Comparison of ENCODE assay signal across 20 mouse cellular contexts in the genomic region with DNA sequence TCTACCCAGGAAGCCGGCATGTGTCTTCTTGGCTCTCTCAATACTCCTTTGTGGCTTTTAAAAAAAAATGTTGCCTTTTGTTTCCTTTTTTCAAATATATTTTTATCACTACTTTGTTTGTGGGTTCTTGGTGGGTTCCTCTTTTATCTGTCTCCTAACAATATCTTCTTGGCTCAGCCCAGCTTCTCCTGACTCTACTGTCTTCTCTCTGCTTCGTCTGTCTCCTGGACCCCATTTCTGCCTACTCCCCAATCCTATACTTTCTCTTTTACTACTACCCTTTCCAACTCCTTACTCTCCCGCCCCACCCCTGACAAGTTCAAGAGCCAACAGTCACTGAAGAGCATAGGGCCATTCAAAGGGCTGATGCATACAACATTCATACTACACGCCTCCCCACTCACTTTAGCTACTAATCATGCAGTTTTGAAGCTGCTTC. TPM values are rescaled to one million over a fixed set of nuclear protein-coding genes. Genes with fewer than 3 reads are reported as not detected.
A peak's percentile ranks its signal among the peaks of the same experiment; 100 is the strongest.
DNase-seq lines count a peak whose midpoint lies in the region; ATAC-seq and TF ChIP-seq lines count a peak whose summit lies in the region.
"Had no signal": no experiment of that assay in that cellular context is flagged by ENCODE, and none has a peak within 500 bp of the region (broad histone marks: within the 10 kb centered on the region; RNA-seq: fewer than 3 reads in every experiment).

No protein-coding gene starts in this region.

- no peak overlapping the region for H3K9ac ChIP-seq in liver, embryonic 12.5 days
- H3K9ac ChIP-seq in liver, embryonic 11.5 days (ENCODE audit: low read depth, low read length) = no peak overlapping the region
- H3K9ac ChIP-seq: embryonic facial prominence, embryonic 15.5 days; hindbrain, embryonic 14.5 days; limb, embryonic 15.5 days; lung, embryonic 14.5 days; midbrain, embryonic 15.5 days had no signal

- H3K27ac ChIP-seq in liver, embryonic 12.5 days = 0 out of 2 replicates have a peak overlapping the region, but pooled peaks have one; percentile 15
- H3K27ac ChIP-seq in liver, embryonic 11.5 days (ENCODE audit: low read depth, low read length) = no peak overlapping the region
- H3K27ac ChIP-seq in bone marrow, adult 2 months (ENCODE audit: control insufficient read depth, insufficient read depth, low read depth, low read length, poor library complexity) = peak overlapping the region; percentile 74; the same call in 1 of the 2 replicates
- H3K27ac ChIP-seq: embryonic facial prominence, embryonic 15.5 days; forebrain, embryonic 10.5 days; hindbrain, embryonic 14.5 days; limb, embryonic 15.5 days; midbrain, embryonic 15.5 days had no signal

- DNase-seq in liver, embryonic 11.5 days (ENCODE audit: low spot score) = no peak
- DNase-seq in layer of hippocampus, adult 18-20 months (ENCODE audit: low spot score in 2 of 2) = no peak
- DNase-seq in cerebellum, adult 11 months = no peak
- no peak for DNase-seq in ovary, postnatal 10 days (ENCODE audit: low spot score)
- DNase-seq: adrenal gland, adult 8-10 months; cerebellum, adult 8-10 months; gastrocnemius, postnatal 25 days; heart, postnatal 14 days; lung, embryonic 14.5 days had no signal

- 0 out of 2 replicates have a peak, but pooled peaks cover 2% of the 10 kb centered on the region for H3K27me3 ChIP-seq in liver, embryonic 12.5 days (replicated peaks)
- no peaks in the 10 kb centered on the region for H3K27me3 ChIP-seq in liver, embryonic 11.5 days (replicated peaks; ENCODE audit: control insufficient read depth, insufficient read depth, low read length)
- H3K27me3 ChIP-seq: embryonic facial prominence, embryonic 15.5 days; limb, embryonic 15.5 days; midbrain, embryonic 15.5 days had no signal

- WGBS in liver, embryonic 12.5 days (ENCODE audit: insufficient replicate concordance) = 34% methylated on average over 4 of the region's 4 CpGs
- WGBS in liver, embryonic 11.5 days = 53% methylated on average over 4 of the region's 4 CpGs
- WGBS in bone marrow, adult 2 months = 6% methylated on average over 4 of the region's 4 CpGs

- no peak for ATAC-seq in liver, embryonic 12.5 days
- no peak for ATAC-seq in liver, embryonic 11.5 days (replicated peaks; ENCODE audit: low FRiP score)
- peak; percentile 63 for ATAC-seq in megakaryocyte progenitor cell, adult 5-6 weeks (replicated peaks; ENCODE audit: poor library complexity)
- ATAC-seq: midbrain, embryonic 15.5 days had no signal

- TF ChIP-seq POLR2A in bone marrow, adult 2 months (IDR thresholded peaks at IDR 0.05; ENCODE audit: borderline replicate concordance, control insufficient read depth, low read depth, low read length) = no peak

- H3K4me2 ChIP-seq in liver, embryonic 12.5 days = no peak overlapping the region
- no peak overlapping the region for H3K4me2 ChIP-seq in liver, embryonic 11.5 days
- H3K4me2 ChIP-seq: embryonic facial prominence, embryonic 15.5 days; heart, embryonic 11.5 days; hindbrain, embryonic 14.5 days; limb, embryonic 15.5 days; lung, embryonic 14.5 days; midbrain, embryonic 15.5 days had no signal

- peaks cover 17% of the 10 kb centered on the region for H3K4me1 ChIP-seq in liver, embryonic 12.5 days
- H3K4me1 ChIP-seq in liver, embryonic 11.5 days (replicated peaks; ENCODE audit: control insufficient read depth, insufficient read depth, low read length) = 0 out of 2 replicates have a peak, but pooled peaks cover 2% of the 10 kb centered on the region
- H3K4me1 ChIP-seq in bone marrow, adult 2 months (ENCODE audit: control insufficient read depth, insufficient read depth, low read length) = no peaks in the 10 kb centered on the region; the same call in 1 of the 2 replicates
- H3K4me1 ChIP-seq: embryonic facial prominence, embryonic 15.5 days; forebrain, embryonic 10.5 days; limb, embryonic 15.5 days; midbrain, embryonic 15.5 days had no signal

- H3K36me3 ChIP-seq in liver, embryonic 12.5 days = no peaks in the 10 kb centered on the region
- no peaks in the 10 kb centered on the region for H3K36me3 ChIP-seq in liver, embryonic 11.5 days (ENCODE audit: control insufficient read depth, insufficient read depth, low read length)
- H3K36me3 ChIP-seq: embryonic facial prominence, embryonic 15.5 days; forebrain, embryonic 10.5 days; G1E; limb, embryonic 15.5 days; midbrain, embryonic 15.5 days had no signal

- no peak overlapping the region for H3K4me3 ChIP-seq in liver, embryonic 12.5 days
- no peak overlapping the region for H3K4me3 ChIP-seq in liver, embryonic 11.5 days (ENCODE audit: low read depth, low read length)
- no peak overlapping the region for H3K4me3 ChIP-seq in bone marrow, adult 2 months (replicated peaks; ENCODE audit: control insufficient read depth, low read depth, low read length)
- H3K4me3 ChIP-seq: embryonic facial prominence, embryonic 15.5 days; forebrain, embryonic 10.5 days; limb, embryonic 15.5 days; midbrain, embryonic 15.5 days had no signal

- no peak for TF ChIP-seq CTCF in bone marrow, adult 2 months (IDR thresholded peaks at IDR 0.05; ENCODE audit: control insufficient read depth, insufficient read depth, low read length)

- H3K9me3 ChIP-seq in liver, embryonic 12.5 days (replicated peaks) = no peaks in the 10 kb centered on the region
- H3K9me3 ChIP-seq in liver, embryonic 11.5 days (ENCODE audit: control insufficient read depth, low read length) = no peaks in the 10 kb centered on the region
- H3K9me3 ChIP-seq: embryonic facial prominence, embryonic 15.5 days; forebrain, embryonic 10.5 days; G1E; limb, embryonic 15.5 days; midbrain, embryonic 15.5 days had no signal

RNA-seq across cellular contexts. Expression of a gene that starts 9.0 kb away (rescaled TPM):
- polyA plus RNA-seq in liver, embryonic 12.5 days (2016; fragmentation: Nextera tagmentation; extraction: Ambion mirVana) = 0.13 and 0.14 TPM in 2 replicates
- not detected in 2 replicates for polyA plus RNA-seq in liver, embryonic 11.5 days (2014; fragmentation: Nextera tagmentation; extraction: Ambion mirVana)
- polyA plus RNA-seq in bone marrow, adult 2 months (2011; ENCODE audit: insufficient read depth, insufficient read length, low replicate concordance, missing spikeins) = not detected in 2 replicates
- total RNA-seq in megakaryocyte progenitor cell, adult 5-6 weeks (2015) = not detected in 2 replicates
- total RNA-seq in megakaryocyte progenitor cell, adult 5-6 weeks (2017) = not detected in 2 replicates
- under 1 TPM in 1 of 2 experiments, not detected in 1; 0.38 TPM for total RNA-seq in layer of hippocampus, adult 18-20 months (2021)
- total RNA-seq: adrenal gland, adult 8-10 months; G1E; gastrocnemius, postnatal 25 days; left cerebral cortex, postnatal 25 days had no signal
- polyA plus RNA-seq: embryonic facial prominence, embryonic 15.5 days; forebrain, embryonic 10.5 days; G1E; heart, embryonic 11.5 days; hindbrain, embryonic 14.5 days; limb, embryonic 15.5 days; lung, embryonic 14.5 days; midbrain, embryonic 15.5 days had no signal

RNA-seq across cellular contexts. Expression of a gene that starts 12.6 kb away (rescaled TPM):
- 12.4 and 15.9 TPM in 2 replicates for polyA plus RNA-seq in liver, embryonic 12.5 days (2016; fragmentation: Nextera tagmentation; extraction: Ambion mirVana)
- polyA plus RNA-seq in liver, embryonic 11.5 days (2014; fragmentation: Nextera tagmentation; extraction: Ambion mirVana) = 23.3 and 24.8 TPM in 2 replicates
- 11.5 and 23.1 TPM in 2 replicates for polyA plus RNA-seq in bone marrow, adult 2 months (2011; ENCODE audit: insufficient read depth, insufficient read length, low replicate concordance, missing spikeins)
- total RNA-seq in megakaryocyte progenitor cell, adult 5-6 weeks (2015) = 24.5 and 30.0 TPM in 2 replicates
- 34.0 and 34.9 TPM in 2 replicates for total RNA-seq in megakaryocyte progenitor cell, adult 5-6 weeks (2017)
- 10 to 100 TPM; 50.5 to 53.9 TPM for total RNA-seq in layer of hippocampus, adult 18-20 months (2021)

RNA-seq across cellular contexts. Expression of a gene that starts 19.8 kb away (rescaled TPM):
- 2.6 and 2.9 TPM in 2 replicates for polyA plus RNA-seq in liver, embryonic 12.5 days (2016; fragmentation: Nextera tagmentation; extraction: Ambion mirVana)
- polyA plus RNA-seq in liver, embryonic 11.5 days (2014; fragmentation: Nextera tagmentation; extraction: Ambion mirVana) = 2.3 and 3.1 TPM in 2 replicates
- 15.2 and 26.9 TPM in 2 replicates for polyA plus RNA-seq in bone marrow, adult 2 months (2011; ENCODE audit: insufficient read depth, insufficient read length, low replicate concordance, missing spikeins)
- 5.1 and 7.4 TPM in 2 replicates for total RNA-seq in megakaryocyte progenitor cell, adult 5-6 weeks (2015)
- total RNA-seq in megakaryocyte progenitor cell, adult 5-6 weeks (2017) = 13.2 and 22.2 TPM in 2 replicates
- total RNA-seq in layer of hippocampus, adult 18-20 months (2021) = 1 to 10 TPM in 1 of 2 experiments, under 1 TPM in 1; 0.61 to 1.3 TPM

RNA-seq across cellular contexts. Expression of a gene that starts 52.1 kb away (rescaled TPM):
- polyA plus RNA-seq in liver, embryonic 12.5 days (2016; fragmentation: Nextera tagmentation; extraction: Ambion mirVana) = 21.0 and 21.7 TPM in 2 replicates
- 34.2 and 35.5 TPM in 2 replicates for polyA plus RNA-seq in liver, embryonic 11.5 days (2014; fragmentation: Nextera tagmentation; extraction: Ambion mirVana)
- 26.3 and 36.1 TPM in 2 replicates for polyA plus RNA-seq in bone marrow, adult 2 months (2011; ENCODE audit: insufficient read depth, insufficient read length, low replicate concordance, missing spikeins)
- total RNA-seq in megakaryocyte progenitor cell, adult 5-6 weeks (2015) = 37.6 and 46.7 TPM in 2 replicates
- total RNA-seq in megakaryocyte progenitor cell, adult 5-6 weeks (2017) = 48.6 and 52.0 TPM in 2 replicates
- 10 to 100 TPM; 37.0 to 41.2 TPM for total RNA-seq in layer of hippocampus, adult 18-20 months (2021)

RNA-seq across cellular contexts. Expression of a gene that starts 52.3 kb away (rescaled TPM):
- 80.4 and 82.2 TPM in 2 replicates for polyA plus RNA-seq in liver, embryonic 12.5 days (2016; fragmentation: Nextera tagmentation; extraction: Ambion mirVana)
- 125 and 139 TPM in 2 replicates for polyA plus RNA-seq in liver, embryonic 11.5 days (2014; fragmentation: Nextera tagmentation; extraction: Ambion mirVana)
- polyA plus RNA-seq in bone marrow, adult 2 months (2011; ENCODE audit: insufficient read depth, insufficient read length, low replicate concordance, missing spikeins) = 21.7 and 39.8 TPM in 2 replicates
- total RNA-seq in megakaryocyte progenitor cell, adult 5-6 weeks (2015) = 80.7 and 84.9 TPM in 2 replicates
- total RNA-seq in megakaryocyte progenitor cell, adult 5-6 weeks (2017) = 55.6 and 71.8 TPM in 2 replicates
- total RNA-seq in layer of hippocampus, adult 18-20 months (2021) = 10 to 100 TPM; 25.8 to 30.4 TPM
